Mouse (Mus musculus) liver, embryonic 12.5 days (tissue): ENCODE data around the gene Wdr60. TPM values are rescaled to one million over a fixed set of nuclear protein-coding genes. Genes with fewer than 3 reads are reported as not detected.

ENCODE experiments used
- ATAC-seq: fragments of 200-750 bp; cut with Nextera tagmentation; 2 replicates; pipeline ENCODE4 v1.8.0; 2017; ENCODE audit warnings: moderate number of reproducible peaks, mild to moderate bottlenecking, moderate library complexity
- H3K27ac ChIP-seq: fragments of 300-500 bp; sonication (generic); 2 replicates; pipeline ENCODE4 v1.5.1; 2016; ENCODE audit warnings: mild to moderate bottlenecking
- H3K27me3 ChIP-seq: fragments of 300-500 bp; sonication (generic); replicated peaks from 2 replicates; pipeline ENCODE4 v1.6.1; 2016; ENCODE audit warnings: mild to moderate bottlenecking, moderate library complexity
- H3K36me3 ChIP-seq: fragments of 300-500 bp; sonication (generic); 2 replicates; pipeline ENCODE4 v1.6.1; 2016; ENCODE audit warnings: mild to moderate bottlenecking, moderate library complexity
- H3K4me1 ChIP-seq: fragments of 300-500 bp; sonication (generic); 2 replicates; pipeline ENCODE4 v1.6.1; 2016
- H3K4me2 ChIP-seq: fragments of 300-500 bp; sonication (generic); 2 replicates; pipeline ENCODE4 v1.6.1; 2016; ENCODE audit warnings: mild to moderate bottlenecking, moderate library complexity
- H3K4me3 ChIP-seq: fragments of 300-500 bp; sonication (generic); 2 replicates; pipeline ENCODE4 v1.5.1; 2016; ENCODE audit warnings: mild to moderate bottlenecking, moderate library complexity
- H3K9ac ChIP-seq: fragments of 300-500 bp; sonication (generic); 2 replicates; pipeline ENCODE4 v1.6.1; 2016; ENCODE audit warnings: mild to moderate bottlenecking, moderate library complexity
- H3K9me3 ChIP-seq: fragments of 300-500 bp; sonication (generic); replicated peaks from 2 replicates; pipeline ENCODE4 v1.6.1; 2016; ENCODE audit warnings: mild to moderate bottlenecking, moderate library complexity
- WGBS: fragments of 180-500 bp; shearing (Covaris S2); methylation state at CpG from one replicate; pipeline ENCODE4 v1.1.7; 2016; ENCODE audit not compliant: insufficient replicate concordance; 5-methylcytosine and 5-hydroxymethylcytosine counted together
- polyA plus RNA-seq: library from polyadenylated mRNA; unstranded; fragments of >200 nt; fragmentation: Nextera tagmentation; extraction: Ambion mirVana; gene quantifications from 2 replicates; pipeline ENCODE4 v1.2.1, GENCODE M21; 2016

Gene Wdr60
- polyA plus RNA-seq, 1 experiment from 2014 or later: 5.9 TPM

DNA sequence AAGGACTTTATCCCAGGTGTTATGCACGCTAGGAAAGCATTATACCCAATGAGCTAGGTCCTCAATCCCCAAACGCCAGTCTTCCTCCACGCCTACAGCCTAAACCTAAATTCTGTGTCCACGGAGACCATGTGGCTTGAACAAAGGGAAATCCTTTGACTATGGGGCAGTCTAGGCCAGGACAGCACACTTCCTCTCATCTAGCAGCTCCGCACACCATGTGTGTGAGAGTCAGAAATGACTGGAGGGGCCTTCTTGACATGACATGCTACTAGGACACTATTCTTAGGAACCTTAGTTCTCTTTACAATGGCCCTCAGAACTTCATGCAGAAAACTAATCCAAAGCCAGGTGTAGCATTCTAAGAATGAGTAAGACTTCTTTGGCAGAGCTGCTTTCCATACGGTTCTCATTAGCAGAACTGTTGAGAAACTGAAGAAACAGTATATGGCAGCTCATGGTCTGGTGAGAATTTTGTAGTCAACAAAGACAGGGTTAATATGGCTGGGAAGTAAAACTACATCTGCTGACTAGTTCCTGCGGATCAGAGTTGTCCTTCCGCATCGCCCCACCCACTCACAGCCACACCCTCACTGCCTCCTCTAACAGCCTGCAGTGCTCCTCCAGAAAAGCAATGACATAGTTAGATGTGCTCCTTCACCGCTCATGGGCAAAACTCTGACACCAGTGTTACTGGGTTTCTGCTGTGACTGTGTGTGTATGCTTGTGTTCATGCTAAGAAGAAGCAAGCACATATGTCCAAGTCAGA lies 36.3 kb downstream of the Wdr60 start:
- ATAC-seq: no peak
- Histone ChIP-seq H3K9me3 (no peaks in the 10 kb centered on the region), H3K4me2 (no peak overlapping the region), H3K4me3 (no peak overlapping the region), H3K36me3 (peaks cover 10% of the 10 kb centered on the region), H3K4me1 (no peaks in the 10 kb centered on the region), H3K27me3 (no peaks in the 10 kb centered on the region), H3K27ac (no peak overlapping the region), H3K9ac (no peak overlapping the region)
- 75% methylated on average over 10 of the region's 10 CpGs for WGBS

DNA sequence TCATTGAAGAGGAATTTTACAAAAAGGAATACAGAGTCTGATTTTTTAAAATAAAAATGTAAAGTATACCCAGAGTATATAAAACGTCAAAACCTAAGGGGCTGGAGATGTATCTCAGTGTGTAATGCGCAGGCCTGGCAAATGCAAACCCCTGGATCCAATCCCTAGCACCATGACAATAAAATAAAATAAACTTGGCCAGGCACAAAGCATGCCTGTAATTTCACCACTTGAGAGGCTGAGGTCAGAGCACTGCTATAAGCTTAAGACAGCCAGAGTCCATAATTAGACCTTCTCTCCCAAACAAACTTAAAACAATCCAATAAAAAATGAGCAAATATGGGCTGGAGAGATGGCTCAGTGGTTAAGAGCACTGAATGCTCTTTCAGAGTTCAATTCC lies 39.7 kb downstream of the Wdr60 start:
- no peak for ATAC-seq
- Histone ChIP-seq H3K9ac (no peak overlapping the region), H3K9me3 (no peaks in the 10 kb centered on the region), H3K4me3 (no peak overlapping the region), H3K36me3 (peaks cover 10% of the 10 kb centered on the region), H3K27ac (no peak overlapping the region), H3K4me2 (no peak overlapping the region), H3K27me3 (no peaks in the 10 kb centered on the region), H3K4me1 (no peaks in the 10 kb centered on the region)
- WGBS: 70% methylated on average over 2 of the region's 2 CpGs

DNA sequence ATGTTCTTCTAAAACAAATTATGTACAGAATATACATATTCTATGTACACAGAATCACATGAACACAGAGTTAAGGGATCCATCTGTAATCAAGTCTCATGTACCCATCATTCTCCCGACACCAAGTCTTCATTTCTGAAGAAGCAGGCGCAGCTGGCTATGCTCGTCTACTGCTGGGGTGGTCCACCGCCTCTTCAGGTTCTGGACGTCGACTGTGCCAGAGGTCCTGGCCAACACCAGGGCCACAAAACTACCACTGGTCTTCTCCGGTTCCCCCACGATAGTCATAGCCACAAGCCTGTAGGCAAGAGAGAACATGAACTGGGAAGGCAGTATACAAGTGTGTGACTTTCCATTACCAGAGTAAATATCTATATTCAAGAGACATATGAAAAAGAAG lies 55.3 kb downstream of the Wdr60 start:
- ATAC-seq: no peak
- Histone ChIP-seq H3K4me3 (no peak overlapping the region), H3K27me3 (no peaks in the 10 kb centered on the region), H3K27ac (no peak overlapping the region), H3K4me1 (no peaks in the 10 kb centered on the region), H3K4me2 (no peak overlapping the region), H3K9ac (no peak overlapping the region), H3K9me3 (no peaks in the 10 kb centered on the region), H3K36me3 (peaks cover 5% of the 10 kb centered on the region; the same call in 1 of the 2 replicates)
- WGBS: 79% methylated on average over 8 of the region's 8 CpGs

DNA sequence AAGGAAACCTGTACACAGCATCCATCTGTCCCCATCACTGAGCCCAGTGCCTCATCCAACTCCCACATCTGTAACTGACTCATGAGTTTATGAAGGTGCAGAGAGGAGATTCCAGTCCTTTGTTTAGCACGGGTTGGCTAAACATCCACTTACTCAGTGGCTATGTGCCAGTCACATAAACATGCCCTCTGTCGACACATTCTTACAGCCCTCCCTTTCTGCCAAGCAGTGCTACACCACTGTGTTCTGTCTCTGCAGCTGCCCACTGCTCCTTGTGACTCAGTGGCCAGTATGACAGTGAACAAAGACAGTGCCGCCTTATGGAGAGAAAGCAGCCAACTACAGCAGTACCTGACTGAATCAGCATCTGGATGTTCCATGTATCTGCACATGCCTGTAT lies 57.1 kb downstream of the Wdr60 start:
- Histone ChIP-seq H3K4me3 (no peak overlapping the region), H3K9ac (no peak overlapping the region), H3K36me3 (peaks cover 5% of the 10 kb centered on the region; the same call in 1 of the 2 replicates), H3K4me1 (no peaks in the 10 kb centered on the region), H3K27ac (no peak overlapping the region), H3K9me3 (no peaks in the 10 kb centered on the region), H3K27me3 (no peaks in the 10 kb centered on the region), H3K4me2 (no peak overlapping the region)
- ATAC-seq: no peak
- 68% methylated on average over 3 of the region's 3 CpGs for WGBS

DNA sequence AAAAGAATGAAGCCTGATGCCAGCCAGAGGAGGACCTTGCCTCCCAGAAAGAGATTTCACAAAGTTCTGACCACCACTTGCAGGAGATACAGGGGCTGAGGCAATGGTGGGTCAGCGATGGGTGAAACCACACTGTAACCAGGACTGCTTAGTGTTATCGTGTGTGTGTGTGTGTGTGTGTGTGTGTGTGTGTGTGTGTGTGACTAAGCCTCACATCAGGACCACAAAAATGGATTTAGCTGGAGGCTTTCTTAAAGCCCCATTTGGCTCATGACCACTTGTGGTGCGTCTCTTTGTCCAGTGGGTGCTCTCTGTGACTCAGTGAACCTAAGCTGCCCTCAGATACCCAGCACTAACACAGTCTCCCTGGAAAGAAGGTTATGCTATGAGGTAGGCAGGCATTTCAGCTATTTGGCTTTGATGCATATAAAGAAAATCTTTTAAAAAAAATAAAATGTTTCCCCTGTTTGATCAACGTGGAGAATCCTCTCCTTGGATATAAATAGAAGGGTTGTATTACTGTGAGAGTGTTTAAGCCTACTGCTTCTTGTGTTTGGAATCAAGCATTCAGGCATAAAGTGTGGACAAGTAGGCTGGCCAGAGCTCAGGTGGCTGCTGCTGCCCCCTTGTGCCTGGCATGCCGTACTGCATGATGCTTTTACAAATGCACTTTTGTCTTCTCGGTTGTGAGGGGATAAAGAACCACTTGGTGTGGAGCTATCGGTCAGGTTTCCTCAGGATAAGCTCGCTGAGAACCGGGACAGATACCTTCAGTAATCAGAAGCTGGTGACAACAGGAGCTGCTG lies 60.4 kb downstream of the Wdr60 start:
- H3K4me1 ChIP-seq: no peaks in the 10 kb centered on the region
- no peak for ATAC-seq

DNA sequence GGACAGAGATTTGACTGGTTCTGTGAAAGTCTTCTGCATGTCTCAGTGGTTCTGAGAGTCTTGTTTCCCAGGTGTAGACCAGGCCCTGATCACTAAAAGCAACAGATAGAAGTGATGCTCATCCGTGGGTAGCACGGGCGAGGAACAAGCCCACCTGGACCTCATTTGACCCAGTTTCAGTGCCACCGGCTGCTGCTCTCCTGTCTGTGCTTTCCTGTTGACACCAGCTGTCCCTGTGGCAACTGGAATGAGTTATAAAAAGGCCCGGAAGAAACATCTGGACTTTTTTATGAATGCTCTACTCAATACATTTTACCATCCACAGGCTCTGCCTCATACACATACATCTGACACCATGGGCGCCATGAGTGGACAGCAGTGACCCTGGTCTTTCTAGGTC lies 64.0 kb downstream of the Wdr60 start:
- Histone ChIP-seq H3K9me3 (no peaks in the 10 kb centered on the region), H3K9ac (no peak overlapping the region), H3K27ac (no peak overlapping the region), H3K4me2 (no peak overlapping the region), H3K27me3 (no peaks in the 10 kb centered on the region), H3K4me3 (no peak overlapping the region), H3K36me3 (no peaks in the 10 kb centered on the region), H3K4me1 (no peaks in the 10 kb centered on the region)
- no peak for ATAC-seq
- WGBS: 73% methylated on average over 6 of the region's 6 CpGs

More for the DNA sequence above, 60.4 kb downstream of the Wdr60 start:
- Histone ChIP-seq H3K27me3 (no peaks in the 10 kb centered on the region), H3K9me3 (no peaks in the 10 kb centered on the region), H3K27ac (no peak overlapping the region), H3K36me3 (no peaks in the 10 kb centered on the region), H3K9ac (no peak overlapping the region), H3K4me2 (no peak overlapping the region), H3K4me3 (no peak overlapping the region)
- WGBS: 28% methylated on average over 9 of the region's 9 CpGs

DNA sequence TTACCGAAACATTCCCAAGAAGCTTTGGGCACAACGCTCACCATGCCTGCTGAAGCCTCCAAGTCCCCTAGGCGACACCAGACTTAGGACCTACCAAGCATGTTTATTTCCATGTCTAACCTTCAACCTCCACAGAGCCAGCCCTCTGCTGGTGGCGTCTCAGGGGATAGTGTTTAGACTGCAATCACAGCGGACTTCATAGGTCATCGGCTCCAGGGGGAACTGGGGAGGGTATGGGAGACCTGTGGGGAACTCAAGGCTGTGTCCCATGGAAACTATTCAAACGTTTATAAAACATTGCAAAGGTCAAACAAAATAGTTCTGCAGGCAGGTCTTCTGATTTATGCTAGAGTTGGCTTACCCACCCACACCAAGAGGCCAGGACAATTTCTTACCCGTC lies 66.6 kb downstream of the Wdr60 start:
- H3K27ac ChIP-seq: no peak overlapping the region
- no peak overlapping the region for H3K4me3 ChIP-seq
- no peak for ATAC-seq
- 59% methylated on average over 8 of the region's 8 CpGs for WGBS
- no peaks in the 10 kb centered on the region for H3K36me3 ChIP-seq
- no peaks in the 10 kb centered on the region for H3K27me3 ChIP-seq
- H3K4me1 ChIP-seq: no peaks in the 10 kb centered on the region
- no peak overlapping the region for H3K4me2 ChIP-seq
- no peak overlapping the region for H3K9ac ChIP-seq
- H3K9me3 ChIP-seq: no peaks in the 10 kb centered on the region

DNA sequence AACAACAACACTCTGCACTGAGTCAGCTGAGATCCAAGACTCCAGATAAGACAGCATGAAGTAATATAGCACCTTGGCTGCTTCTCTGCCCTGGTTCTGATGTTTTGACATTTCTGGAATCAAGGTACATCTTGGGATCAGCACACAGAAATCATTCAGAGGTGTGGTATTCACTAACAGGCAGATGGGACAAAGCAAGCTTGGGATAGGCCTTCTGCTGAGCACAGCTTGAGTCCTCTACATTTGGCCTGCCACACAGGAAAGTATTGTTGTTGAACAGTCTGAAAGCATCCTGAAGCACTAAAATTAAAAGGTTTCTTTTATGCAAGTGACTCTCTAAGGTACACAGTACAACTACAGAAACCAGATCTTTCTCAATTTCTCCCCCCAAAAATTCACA lies 68.2 kb downstream of the Wdr60 start:
- H3K4me1 ChIP-seq: no peaks in the 10 kb centered on the region
- ATAC-seq: no peak
- no peak overlapping the region for H3K4me2 ChIP-seq
- no peaks in the 10 kb centered on the region for H3K9me3 ChIP-seq
- no peaks in the 10 kb centered on the region for H3K27me3 ChIP-seq
- no peaks in the 10 kb centered on the region for H3K36me3 ChIP-seq
- no peak overlapping the region for H3K9ac ChIP-seq
- no peak overlapping the region for H3K27ac ChIP-seq
- no peak overlapping the region for H3K4me3 ChIP-seq

DNA sequence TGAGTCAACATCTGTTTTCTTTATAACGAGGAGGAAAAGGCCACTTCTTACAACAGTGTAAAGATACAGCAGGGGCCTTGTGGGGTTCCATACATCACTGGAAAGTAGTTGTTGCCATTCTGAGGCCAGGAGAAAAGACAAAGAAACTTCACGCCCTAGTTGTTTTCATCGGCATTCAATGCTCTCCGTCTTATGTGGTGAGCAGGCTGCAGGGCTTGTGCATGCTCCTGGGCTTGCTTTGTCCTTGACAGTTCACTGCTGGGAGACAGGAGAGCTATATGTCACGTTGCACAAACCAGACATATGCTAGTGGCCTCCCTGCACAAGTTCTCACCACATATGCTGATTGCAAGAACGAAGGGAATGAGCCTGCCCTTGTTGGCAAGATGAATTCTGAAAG lies 68.9 kb downstream of the Wdr60 start:
- Histone ChIP-seq H3K27me3 (no peaks in the 10 kb centered on the region), H3K4me1 (no peaks in the 10 kb centered on the region), H3K4me2 (no peak overlapping the region), H3K4me3 (no peak overlapping the region), H3K27ac (no peak overlapping the region), H3K9ac (no peak overlapping the region), H3K9me3 (no peaks in the 10 kb centered on the region), H3K36me3 (no peaks in the 10 kb centered on the region)
- ATAC-seq: no peak
- 57% methylated on average over 6 of the region's 6 CpGs for WGBS

DNA sequence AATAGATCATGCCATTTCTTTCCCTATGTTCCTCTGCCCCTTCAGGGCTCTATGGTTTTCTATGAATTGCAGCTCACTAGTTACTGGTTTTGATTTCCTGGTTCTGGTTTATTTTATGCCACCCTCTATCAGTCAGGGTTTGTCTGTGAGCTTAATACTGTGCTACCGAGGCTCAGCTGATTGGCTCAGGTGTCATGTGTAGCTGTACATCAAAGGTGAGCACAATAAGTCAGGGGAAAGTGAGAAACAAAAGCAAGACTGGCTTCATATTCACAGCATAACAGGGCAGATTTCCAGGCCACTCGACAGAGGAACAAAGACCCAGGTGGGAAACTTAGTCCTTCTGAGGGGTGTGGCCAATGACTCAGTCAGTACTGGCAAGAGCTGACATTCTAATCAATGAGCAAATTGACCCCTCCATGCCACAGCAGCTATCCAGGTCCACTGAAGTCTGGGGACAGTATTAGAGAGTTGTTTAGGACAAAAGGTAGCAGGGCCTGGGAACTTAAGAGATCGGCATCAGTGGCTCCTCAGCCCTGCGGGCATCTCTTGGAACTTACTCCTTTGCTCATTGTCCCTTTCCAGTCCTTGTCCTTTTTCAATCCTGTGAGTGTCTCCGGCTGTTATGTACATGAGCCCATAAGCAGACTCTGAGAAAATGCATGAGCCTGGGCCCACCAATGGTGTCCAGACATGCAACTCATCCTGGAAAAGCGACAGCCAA lies 79.4 kb downstream of the Wdr60 start:
- no peaks in the 10 kb centered on the region for H3K36me3 ChIP-seq
- WGBS: 69% methylated on average over 6 of the region's 6 CpGs
- no peak overlapping the region for H3K9ac ChIP-seq
- no peak overlapping the region for H3K4me3 ChIP-seq
- H3K4me1 ChIP-seq: no peaks in the 10 kb centered on the region
- H3K4me2 ChIP-seq: no peak overlapping the region
- ATAC-seq: no peak
- no peak overlapping the region for H3K27ac ChIP-seq
- H3K9me3 ChIP-seq: no peaks in the 10 kb centered on the region
- no peaks in the 10 kb centered on the region for H3K27me3 ChIP-seq

DNA sequence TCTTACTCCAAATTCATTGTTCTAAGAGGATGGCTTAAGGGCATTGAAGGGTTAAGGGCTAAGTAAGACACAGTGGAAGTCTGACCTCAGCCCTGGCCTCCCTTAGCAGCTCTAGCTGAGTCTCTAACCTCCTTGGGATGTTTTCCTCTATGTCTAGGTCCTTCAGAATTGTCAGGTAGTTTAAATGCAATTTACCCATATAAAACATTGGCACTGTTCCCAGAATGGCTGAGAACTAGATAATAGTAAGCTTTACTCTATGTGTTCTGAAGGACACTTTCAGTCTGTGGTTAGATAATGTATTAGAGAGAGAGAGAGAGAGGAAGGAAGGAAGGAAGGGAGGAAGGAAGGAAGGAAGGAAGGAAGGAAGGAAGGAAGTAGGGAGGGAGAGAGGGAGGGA lies 80.4 kb downstream of the Wdr60 start:
- no peaks in the 10 kb centered on the region for H3K9me3 ChIP-seq
- H3K4me1 ChIP-seq: no peaks in the 10 kb centered on the region
- ATAC-seq: no peak
- no peak overlapping the region for H3K9ac ChIP-seq
- no peak overlapping the region for H3K27ac ChIP-seq
- H3K4me3 ChIP-seq: no peak overlapping the region
- no peaks in the 10 kb centered on the region for H3K36me3 ChIP-seq
- no peak overlapping the region for H3K4me2 ChIP-seq
- H3K27me3 ChIP-seq: no peaks in the 10 kb centered on the region

DNA sequence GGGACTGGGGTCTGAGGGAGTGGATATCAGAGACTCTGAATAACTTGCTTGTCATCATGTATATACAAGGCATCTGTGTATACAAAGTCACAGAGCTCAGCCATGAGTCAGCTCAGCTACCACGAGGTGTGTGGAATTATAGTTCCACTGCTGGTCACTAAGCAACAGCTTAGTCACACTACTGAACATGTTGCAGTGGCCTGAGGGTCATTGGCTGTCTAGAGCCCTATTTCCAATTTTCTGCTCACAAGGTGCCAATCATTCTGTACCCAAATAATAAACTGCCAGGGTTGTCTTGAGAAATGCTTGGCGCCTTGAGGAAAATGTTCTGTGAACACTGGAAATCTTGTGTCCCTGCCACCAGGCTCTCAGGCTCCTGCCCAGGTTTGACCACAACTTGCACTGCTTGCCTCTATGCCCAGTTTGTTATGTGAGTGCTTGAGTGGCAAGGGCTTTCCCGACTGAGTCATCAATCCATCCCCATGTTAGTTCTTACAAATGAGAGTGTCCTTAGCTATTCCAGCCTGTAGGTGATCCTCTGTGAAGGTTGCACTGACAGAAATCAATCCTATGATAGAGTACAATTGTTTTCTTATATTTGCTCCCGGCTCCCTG lies 81.3 kb downstream of the Wdr60 start:
- H3K4me2 ChIP-seq: no peak overlapping the region
- H3K9ac ChIP-seq: no peak overlapping the region
- no peaks in the 10 kb centered on the region for H3K36me3 ChIP-seq
- 53% methylated on average over 4 of the region's 4 CpGs for WGBS
- no peaks in the 10 kb centered on the region for H3K27me3 ChIP-seq
- no peak overlapping the region for H3K27ac ChIP-seq
- no peak overlapping the region for H3K4me3 ChIP-seq
- no peak for ATAC-seq
- no peaks in the 10 kb centered on the region for H3K9me3 ChIP-seq
- H3K4me1 ChIP-seq: no peaks in the 10 kb centered on the region
